Mouse (Mus musculus) hindbrain, embryonic 11.5 days (tissue): ENCODE data around the gene Gapdh. TPM values are rescaled to one million over a fixed set of nuclear protein-coding genes. Genes with fewer than 3 reads are reported as not detected.

Experiments
- ATAC-seq: fragments of 200-750 bp; cut with Nextera tagmentation; 2 replicates; pipeline ENCODE4 v1.8.0; 2017; ENCODE audit warnings: mild to moderate bottlenecking, moderate TSS enrichment, moderate library complexity; ENCODE audit not compliant: low FRiP score
- DNase-seq: peaks from one replicate; pipeline ENCODE4 v3.0.0-alpha.2; 2015; ENCODE audit warnings: low spot score
- H3K27ac ChIP-seq: fragments of 300-500 bp; sonication (generic); 2 replicates; pipeline ENCODE4 v1.5.1; 2014; ENCODE audit warnings: mild to moderate bottlenecking, low read depth, low read length
- H3K27me3 ChIP-seq: fragments of 300-500 bp; sonication (generic); 2 replicates; pipeline ENCODE4 v1.6.1; 2014; ENCODE audit warnings: mild to moderate bottlenecking, low read length, moderate library complexity, mixed read lengths; ENCODE audit not compliant: control insufficient read depth, insufficient read depth
- H3K36me3 ChIP-seq: fragments of 300-500 bp; sonication (generic); 2 replicates; pipeline ENCODE4 v1.6.1; 2014; ENCODE audit warnings: mild to moderate bottlenecking, low read length, moderate library complexity, mixed read lengths; ENCODE audit not compliant: control insufficient read depth, insufficient read depth
- H3K4me1 ChIP-seq: fragments of 300-500 bp; sonication (generic); replicated peaks from 2 replicates; pipeline ENCODE4 v1.6.1; 2014; ENCODE audit warnings: low read length, mixed read lengths; ENCODE audit not compliant: control insufficient read depth, insufficient read depth
- H3K4me2 ChIP-seq: fragments of 300-500 bp; sonication (generic); replicated peaks from 2 replicates; pipeline ENCODE4 v1.6.1; 2014; ENCODE audit warnings: mild to moderate bottlenecking, low read depth, low read length
- H3K4me3 ChIP-seq: fragments of 300-500 bp; sonication (generic); 2 replicates; pipeline ENCODE4 v1.5.1; 2014; ENCODE audit warnings: low read depth, low read length
- H3K9ac ChIP-seq: fragments of 300-500 bp; sonication (generic); 2 replicates; pipeline ENCODE4 v1.6.1; 2014; ENCODE audit warnings: low read depth, low read length
- H3K9me3 ChIP-seq: fragments of 300-500 bp; sonication (generic); 2 replicates; pipeline ENCODE4 v1.6.1; 2016; ENCODE audit warnings: low read length; ENCODE audit not compliant: control insufficient read depth
- WGBS: fragments of 180-500 bp; shearing (Covaris S2); extraction: QIAGEN DNeasy Blood & Tissue Kit; methylation state at CpG from one replicate; pipeline ENCODE4 v1.1.7; 2014; 5-methylcytosine and 5-hydroxymethylcytosine counted together
- polyA plus RNA-seq: library from polyadenylated mRNA; unstranded; fragments of >200 nt; fragmentation: Nextera tagmentation; extraction: Ambion mirVana; gene quantifications from 2 replicates; pipeline ENCODE4 v1.2.1, GENCODE M21; 2014

Gapdh gene
- polyA plus RNA-seq, 1 experiment from 2014 or later: 2,070 TPM

DNA sequence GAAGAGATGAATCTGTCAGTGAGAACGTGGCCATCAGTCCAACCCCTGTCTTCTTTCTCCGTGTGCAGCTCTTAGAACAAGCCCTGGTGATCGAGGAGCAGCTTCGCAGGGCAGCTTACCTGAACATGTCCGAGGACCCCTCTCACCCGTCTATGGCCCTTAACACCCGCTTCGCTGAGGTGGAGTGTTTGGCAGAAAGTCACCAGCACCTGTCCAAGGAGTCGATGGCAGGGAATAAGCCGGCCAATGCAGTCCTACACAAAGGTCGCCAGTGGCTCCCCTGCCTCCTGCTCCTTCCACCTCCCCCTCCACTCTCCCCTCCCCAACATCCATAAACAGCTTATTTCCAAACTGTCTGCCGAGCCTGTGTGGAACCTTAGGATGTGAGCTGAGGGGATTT lies 37.5 kb downstream of the Gapdh start:
- 91% methylated on average over 12 of the region's 12 CpGs for WGBS
- Histone ChIP-seq H3K4me3 (no peak overlapping the region), H3K4me2 (no peak overlapping the region), H3K27ac (no peak overlapping the region), H3K9ac (no peak overlapping the region), H3K9me3 (no peaks in the 10 kb centered on the region), H3K27me3 (no peaks in the 10 kb centered on the region), H3K4me1 (0 out of 2 replicates have a peak, but pooled peaks cover 2% of the 10 kb centered on the region), H3K36me3 (peaks cover 20% of the 10 kb centered on the region)
- DNase-seq (no peak), ATAC-seq (no peak)

DNA sequence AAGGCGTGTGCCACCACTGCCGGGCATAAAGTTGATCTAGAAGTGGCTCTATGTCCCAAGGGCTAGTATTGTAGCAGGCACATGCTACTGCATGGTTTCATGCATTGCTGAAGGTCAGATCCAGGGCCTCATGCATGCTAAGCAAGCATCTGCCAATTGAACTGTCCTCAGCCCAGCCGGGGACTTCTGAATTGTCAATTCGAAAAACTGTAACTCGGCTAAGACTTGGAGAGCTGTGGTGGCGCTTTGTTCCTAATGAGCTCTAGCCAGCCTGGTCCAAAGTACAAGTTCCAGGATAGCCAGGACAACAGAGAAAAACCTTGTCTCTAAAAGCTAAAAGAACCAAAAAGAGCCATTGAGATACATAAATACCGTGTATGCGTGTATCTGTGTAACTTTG lies 46.9 kb downstream of the Gapdh start:
- H3K4me3 ChIP-seq: no peak overlapping the region
- 91% methylated on average over 8 of the region's 8 CpGs for WGBS
- H3K9me3 ChIP-seq: no peaks in the 10 kb centered on the region
- ATAC-seq (no peak), DNase-seq (no peak)
- H3K27me3 ChIP-seq: no peaks in the 10 kb centered on the region
- H3K9ac ChIP-seq: no peak overlapping the region
- H3K4me1 ChIP-seq: no peaks in the 10 kb centered on the region
- H3K4me2 ChIP-seq: no peak overlapping the region
- peaks cover 39% of the 10 kb centered on the region for H3K36me3 ChIP-seq
- no peak overlapping the region for H3K27ac ChIP-seq

DNA sequence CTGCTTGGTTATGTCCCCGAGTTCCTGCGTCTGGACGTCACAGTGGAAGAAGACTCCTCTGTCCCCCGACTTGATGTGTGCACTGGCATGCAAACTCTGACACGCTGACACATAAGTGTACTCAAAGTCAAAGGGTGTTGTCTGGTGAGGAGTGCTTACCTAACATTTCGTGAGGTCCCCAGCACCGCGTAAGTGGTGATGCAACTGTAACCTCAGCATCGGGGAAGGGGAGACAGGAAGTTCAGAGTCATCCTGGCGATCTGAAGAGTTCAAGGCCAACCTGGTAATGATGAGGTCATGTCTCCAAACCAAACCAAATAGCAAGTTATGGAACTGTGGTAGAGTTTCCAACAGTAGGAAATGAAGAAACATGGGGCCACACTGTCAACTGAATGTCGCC lies 53.7 kb downstream of the Gapdh start:
- Histone ChIP-seq H3K36me3 (peaks cover 50% of the 10 kb centered on the region), H3K27me3 (no peaks in the 10 kb centered on the region), H3K9ac (no peak overlapping the region), H3K4me3 (no peak overlapping the region), H3K27ac (no peak overlapping the region), H3K9me3 (no peaks in the 10 kb centered on the region), H3K4me1 (no peaks in the 10 kb centered on the region), H3K4me2 (no peak overlapping the region)
- WGBS: 94% methylated on average over 11 of the region's 11 CpGs
- ATAC-seq: no peak
- DNase-seq: no peak

Other genes starting within 250 kb of the Gapdh start
- 321 and 337 TPM in 2 replicates for gene Ptms, start 246.4 kb downstream of the Gapdh start, polyA plus RNA-seq
- gene Mlf2, start 235.1 kb downstream of the Gapdh start, polyA plus RNA-seq: 443 and 465 TPM in 2 replicates
- gene Cops7a, start 200.9 kb downstream of the Gapdh start, polyA plus RNA-seq: 94.3 and 99.7 TPM in 2 replicates
- gene Pianp, start 169.8 kb downstream of the Gapdh start, polyA plus RNA-seq: 1.6 and 1.9 TPM in 2 replicates
- 8.7 and 16.5 TPM in 2 replicates for gene Zfp384, start 157.3 kb downstream of the Gapdh start, polyA plus RNA-seq
- gene Ing4, start 126.7 kb downstream of the Gapdh start, polyA plus RNA-seq: 120 and 133 TPM in 2 replicates
- gene Acrbp, start 116.8 kb downstream of the Gapdh start, polyA plus RNA-seq: 10.7 and 12.2 TPM in 2 replicates
- gene Lpar5, start 98.5 kb downstream of the Gapdh start, polyA plus RNA-seq: 0.21 TPM in 1 of 2 replicates, not detected in the other
- gene Chd4, start 70.5 kb downstream of the Gapdh start, polyA plus RNA-seq: 105 and 130 TPM in 2 replicates
- 45.3 and 58.8 TPM in 2 replicates for gene Nop2, start 34.6 kb downstream of the Gapdh start, polyA plus RNA-seq
- gene Iffo1, start 21.2 kb downstream of the Gapdh start, polyA plus RNA-seq: 10.3 and 10.4 TPM in 2 replicates
- 109 and 110 TPM in 2 replicates for gene Ncapd2, start 25.2 kb upstream of the Gapdh start, polyA plus RNA-seq
- 184 and 189 TPM in 2 replicates for gene Mrpl51, start 25.3 kb upstream of the Gapdh start, polyA plus RNA-seq
- gene Vamp1, start 49.1 kb upstream of the Gapdh start, polyA plus RNA-seq: 1.7 and 2.3 TPM in 2 replicates
- gene Tapbpl, start 65.4 kb upstream of the Gapdh start, polyA plus RNA-seq: 1.0 and 2.2 TPM in 2 replicates
- gene Cd27, start 70.5 kb upstream of the Gapdh start, polyA plus RNA-seq: 0.52 and 1.2 TPM in 2 replicates
- gene Tuba3a, start 119.6 kb upstream of the Gapdh start, polyA plus RNA-seq: not detected in 2 replicates
- 17.9 and 19.0 TPM in 2 replicates for gene Ltbr, start 147.4 kb upstream of the Gapdh start, polyA plus RNA-seq
- gene Scnn1a, start 154.2 kb upstream of the Gapdh start, polyA plus RNA-seq: 0.45 and 0.96 TPM in 2 replicates
- gene Tnfrsf1a, start 182.9 kb upstream of the Gapdh start, polyA plus RNA-seq: 25.2 and 25.9 TPM in 2 replicates
- 0.06 and 0.19 TPM in 2 replicates for gene Plekhg6, start 214.3 kb upstream of the Gapdh start, polyA plus RNA-seq